Mouse (Mus musculus) heart, embryonic 15.5 days (tissue): ENCODE results near the gene Dcst2. TPM values are rescaled to one million over a fixed set of nuclear protein-coding genes. Genes with fewer than 3 reads are reported as not detected.

Experiments used
- ATAC-seq: fragments of 200-750 bp; cut with Nextera tagmentation; replicated peaks from 2 replicates; pipeline ENCODE4 v1.8.0; 2017; ENCODE audit warnings: low read depth, moderate TSS enrichment; ENCODE audit not compliant: insufficient number of reproducible peaks, insufficient read depth, low FRiP score
- H3K27ac ChIP-seq: fragments of 300-500 bp; sonication (generic); 2 replicates; pipeline ENCODE4 v1.5.1; 2015; ENCODE audit warnings: mild to moderate bottlenecking, inconsistent platforms
- H3K27me3 ChIP-seq: fragments of 300-500 bp; sonication (generic); 2 replicates; pipeline ENCODE4 v1.6.1; 2015; ENCODE audit warnings: inconsistent platforms
- H3K36me3 ChIP-seq: fragments of 300-500 bp; sonication (generic); 2 replicates; pipeline ENCODE4 v1.6.1; 2015; ENCODE audit warnings: mild to moderate bottlenecking, inconsistent platforms
- H3K4me1 ChIP-seq: fragments of 300-500 bp; sonication (generic); replicated peaks from 2 replicates; pipeline ENCODE4 v1.6.1; 2015; ENCODE audit warnings: inconsistent platforms
- H3K4me2 ChIP-seq: fragments of 300-500 bp; sonication (generic); 2 replicates; pipeline ENCODE4 v1.6.1; 2015; ENCODE audit warnings: inconsistent platforms, mild to moderate bottlenecking, moderate library complexity
- H3K4me3 ChIP-seq: fragments of 300-500 bp; sonication (generic); 2 replicates; pipeline ENCODE4 v1.5.1; 2015; ENCODE audit warnings: mild to moderate bottlenecking, inconsistent platforms
- H3K9ac ChIP-seq: fragments of 300-500 bp; sonication (generic); 2 replicates; pipeline ENCODE4 v1.6.1; 2015; ENCODE audit warnings: mild to moderate bottlenecking, inconsistent platforms
- H3K9me3 ChIP-seq: fragments of 300-500 bp; sonication (generic); replicated peaks from 2 replicates; pipeline ENCODE4 v1.6.1; 2016; ENCODE audit warnings: inconsistent platforms
- WGBS: fragments of 180-500 bp; shearing (Covaris S2); methylation state at CpG from one replicate; pipeline ENCODE4 v1.1.7; 2015; ENCODE audit warnings: mixed read lengths; 5-methylcytosine and 5-hydroxymethylcytosine counted together
- polyA plus RNA-seq: library from polyadenylated mRNA; unstranded; fragments of >200 nt; fragmentation: Nextera tagmentation; extraction: Ambion mirVana; gene quantifications from 2 replicates; pipeline ENCODE4 v1.2.1, GENCODE M21; 2015

Dcst2 gene
- polyA plus RNA-seq, 1 experiment from 2014 or later = not detected

- H3K4me2 ChIP-seq = no peak overlapping the region
- no peak; the same call in 1 of the 2 replicates for ATAC-seq
- peaks cover 16% of the 10 kb centered on the region for H3K27me3 ChIP-seq
Observed at GRCm38 (mm10) chr3:89332476-89332875, 29.3 kb upstream of the Dcst2 start.

GRCm38 (mm10) chr3:89333053-89333452, 28.7 kb upstream of the Dcst2 start:
- Histone ChIP-seq H3K9me3 (no peaks in the 10 kb centered on the region), H3K9ac (no peak overlapping the region), H3K4me2 (no peak overlapping the region), H3K4me1 (peaks cover 21% of the 10 kb centered on the region), H3K27ac (no peak overlapping the region), H3K27me3 (peaks cover 12% of the 10 kb centered on the region), H3K4me3 (no peak overlapping the region), H3K36me3 (no peaks in the 10 kb centered on the region)
- ATAC-seq = no peak
- 73% methylated on average over 11 of the region's 11 CpGs for WGBS

More at GRCm38 (mm10) chr3:89332476-89332875, 29.3 kb upstream of the Dcst2 start:
- Histone ChIP-seq H3K36me3 (no peaks in the 10 kb centered on the region), H3K4me3 (no peak overlapping the region), H3K4me1 (peaks cover 20% of the 10 kb centered on the region), H3K27ac (no peak overlapping the region), H3K9ac (no peak overlapping the region), H3K9me3 (no peaks in the 10 kb centered on the region)
- WGBS = 61% methylated on average over 12 of the region's 12 CpGs

- H3K27ac ChIP-seq = peak overlapping the region; percentile 21; the same call in 1 of the 2 replicates
- H3K9me3 ChIP-seq = no peaks in the 10 kb centered on the region
- no peaks in the 10 kb centered on the region for H3K36me3 ChIP-seq
- WGBS = 25% methylated on average over 6 of the region's 6 CpGs
- no peak for ATAC-seq
- H3K4me1 ChIP-seq = peaks cover 33% of the 10 kb centered on the region
- H3K4me2 ChIP-seq = peak overlapping the region; percentile 85
- peak overlapping the region; percentile 65 for H3K4me3 ChIP-seq
- H3K27me3 ChIP-seq = no peaks in the 10 kb centered on the region
- H3K9ac ChIP-seq = peak overlapping the region; percentile 76; the same call in 1 of the 2 replicates
Observed at GRCm38 (mm10) chr3:89336529-89336928, 25.2 kb upstream of the Dcst2 start.

GRCm38 (mm10) chr3:89337062-89337720, 24.6 kb upstream of the Dcst2 start:
- Histone ChIP-seq H3K27me3 (no peaks in the 10 kb centered on the region), H3K9me3 (no peaks in the 10 kb centered on the region), H3K4me2 (peak overlapping the region; percentile 85), H3K9ac (peak overlapping the region; percentile 76), H3K4me3 (peak overlapping the region; percentile 65), H3K4me1 (peaks cover 33% of the 10 kb centered on the region), H3K36me3 (no peaks in the 10 kb centered on the region), H3K27ac (peak overlapping the region; percentile 73)
- no peak; the same call in 1 of the 2 replicates for ATAC-seq
- 1% methylated on average over 21 of the region's 21 CpGs for WGBS

GRCm38 (mm10) chr3:89337721-89338578, 23.8 kb upstream of the Dcst2 start, which contains the start of gene Efna4:
Gene Efna4, minus strand, starts transcription at chr3:89338028.
- Histone ChIP-seq H3K27me3 (no peaks in the 10 kb centered on the region), H3K4me1 (peaks cover 33% of the 10 kb centered on the region)
- 1% methylated on average over 44 of the region's 44 CpGs for WGBS

GRCm38 (mm10) chr3:89339416-89339815, 22.4 kb upstream of the Dcst2 start:
- Histone ChIP-seq H3K27me3 (no peaks in the 10 kb centered on the region), H3K9me3 (no peaks in the 10 kb centered on the region), H3K4me2 (no peak overlapping the region), H3K4me3 (no peak overlapping the region), H3K9ac (no peak overlapping the region), H3K4me1 (peaks cover 33% of the 10 kb centered on the region), H3K27ac (no peak overlapping the region), H3K36me3 (no peaks in the 10 kb centered on the region)
- ATAC-seq = no peak
- WGBS = 26% methylated on average over 8 of the region's 8 CpGs

More at GRCm38 (mm10) chr3:89337721-89338578, 23.8 kb upstream of the Dcst2 start, which contains the start of gene Efna4:
- ATAC-seq = peak; percentile 78
- H3K4me3 ChIP-seq = peak within 1 kb of the TSS; percentile 65
- H3K9ac ChIP-seq = peak within 1 kb of the TSS; percentile 76
- no peaks in the 10 kb centered on the region for H3K9me3 ChIP-seq
- H3K27ac ChIP-seq = peak within 1 kb of the TSS; percentile 73
- H3K36me3 ChIP-seq = no peaks in the 10 kb centered on the region
- H3K4me2 ChIP-seq = peak within 1 kb of the TSS; percentile 85

GRCm38 (mm10) chr3:89340465-89340864, 21.3 kb upstream of the Dcst2 start:
- peaks cover 33% of the 10 kb centered on the region for H3K4me1 ChIP-seq
- H3K9me3 ChIP-seq = no peaks in the 10 kb centered on the region
- peak overlapping the region; percentile 55 for H3K4me2 ChIP-seq
- no peak overlapping the region for H3K27ac ChIP-seq
- no peaks in the 10 kb centered on the region for H3K36me3 ChIP-seq
- peak overlapping the region; percentile 22 for H3K4me3 ChIP-seq
- WGBS = 4% methylated on average over 11 of the region's 11 CpGs
- no peak overlapping the region; the same call in 1 of the 2 replicates for H3K9ac ChIP-seq
- no peak for ATAC-seq
- no peaks in the 10 kb centered on the region for H3K27me3 ChIP-seq

GRCm38 (mm10) chr3:89341794-89342193, 20.0 kb upstream of the Dcst2 start:
- Histone ChIP-seq H3K9me3 (no peaks in the 10 kb centered on the region), H3K27ac (no peak overlapping the region), H3K4me3 (no peak overlapping the region), H3K9ac (no peak overlapping the region), H3K4me1 (peaks cover 26% of the 10 kb centered on the region), H3K27me3 (no peaks in the 10 kb centered on the region), H3K4me2 (no peak overlapping the region), H3K36me3 (no peaks in the 10 kb centered on the region)
- WGBS = 80% methylated on average over 4 of the region's 4 CpGs
- no peak for ATAC-seq

GRCm38 (mm10) chr3:89343279-89343678, 18.5 kb upstream of the Dcst2 start:
- Histone ChIP-seq H3K4me3 (no peak overlapping the region), H3K4me1 (peaks cover 16% of the 10 kb centered on the region), H3K27ac (no peak overlapping the region), H3K36me3 (no peaks in the 10 kb centered on the region), H3K27me3 (peaks cover 7% of the 10 kb centered on the region), H3K4me2 (no peak overlapping the region), H3K9ac (no peak overlapping the region), H3K9me3 (no peaks in the 10 kb centered on the region)
- 80% methylated on average over 7 of the region's 7 CpGs for WGBS
- ATAC-seq = no peak

GRCm38 (mm10) chr3:89346815-89347540, 14.8 kb upstream of the Dcst2 start:
- H3K27ac ChIP-seq = no peak overlapping the region
- 0 out of 2 replicates have a peak overlapping the region, but pooled peaks have one; percentile 10 for H3K4me2 ChIP-seq
- no peak for ATAC-seq
- H3K9me3 ChIP-seq = no peaks in the 10 kb centered on the region
- H3K27me3 ChIP-seq = peaks cover 22% of the 10 kb centered on the region
- no peak overlapping the region for H3K4me3 ChIP-seq
- H3K9ac ChIP-seq = no peak overlapping the region
- peaks cover 18% of the 10 kb centered on the region for H3K4me1 ChIP-seq
- 73% methylated on average over 10 of the region's 10 CpGs for WGBS
- no peaks in the 10 kb centered on the region for H3K36me3 ChIP-seq

GRCm38 (mm10) chr3:89347916-89348315, 13.9 kb upstream of the Dcst2 start:
- Histone ChIP-seq H3K9ac (no peak overlapping the region), H3K36me3 (no peaks in the 10 kb centered on the region), H3K9me3 (no peaks in the 10 kb centered on the region), H3K27ac (peak overlapping the region; percentile 63), H3K27me3 (peaks cover 31% of the 10 kb centered on the region), H3K4me2 (peak overlapping the region; percentile 98), H3K4me3 (peak overlapping the region; percentile 77), H3K4me1 (peaks cover 18% of the 10 kb centered on the region)
- 52% methylated on average over 1 of the region's 1 CpGs for WGBS
- 0 out of 2 replicates have a peak, but pooled peaks have one; percentile 13 for ATAC-seq
